Mouse (Mus musculus) cerebellum, adult 18-20 months (tissue): Measurements from ENCODE around the gene Ciita.

ENCODE experiments used
- DNase-seq, 2 experiments: peaks; one replicate each; pipeline ENCODE4 v3.0.0; 2021

Ciita gene

GRCm38 (mm10) chr16:10474956-10475355 lies 4.9 kb upstream of the Ciita start:
- DNase-seq, result no peak

- no peak for DNase-seq
These were observed 3.9 kb upstream of the Ciita start for GRCm38 (mm10) chr16:10475919-10476318.

DNA sequence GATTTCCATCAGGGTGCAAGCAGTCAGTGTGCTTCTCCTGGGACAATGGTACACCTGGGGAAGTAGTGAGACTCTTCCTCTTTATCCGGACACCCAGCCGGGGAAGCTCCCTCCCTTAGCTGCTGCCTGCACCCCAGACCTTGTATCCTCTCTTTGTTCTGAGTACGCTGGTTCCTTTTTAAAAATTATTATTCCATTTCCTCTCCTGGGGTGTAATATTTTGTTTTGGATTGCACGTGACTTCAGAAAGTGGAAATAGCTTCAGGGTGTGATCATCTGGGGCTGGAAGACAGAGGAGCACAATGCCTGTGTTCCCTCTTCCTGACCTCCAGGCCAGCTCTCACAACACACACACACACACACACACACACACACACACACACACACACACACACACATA lies 2.5 kb downstream of the Ciita start:
- DNase-seq, result no peak

- no peak for DNase-seq
These were observed 7.1 kb downstream of the Ciita start for GRCm38 (mm10) chr16:10486993-10487392.

GRCm38 (mm10) chr16:10487895-10488493 lies 8.1 kb downstream of the Ciita start:
- DNase-seq, result no peak

- DNase-seq, result no peak
These were observed 9.1 kb downstream of the Ciita start for GRCm38 (mm10) chr16:10488769-10489481.

DNA sequence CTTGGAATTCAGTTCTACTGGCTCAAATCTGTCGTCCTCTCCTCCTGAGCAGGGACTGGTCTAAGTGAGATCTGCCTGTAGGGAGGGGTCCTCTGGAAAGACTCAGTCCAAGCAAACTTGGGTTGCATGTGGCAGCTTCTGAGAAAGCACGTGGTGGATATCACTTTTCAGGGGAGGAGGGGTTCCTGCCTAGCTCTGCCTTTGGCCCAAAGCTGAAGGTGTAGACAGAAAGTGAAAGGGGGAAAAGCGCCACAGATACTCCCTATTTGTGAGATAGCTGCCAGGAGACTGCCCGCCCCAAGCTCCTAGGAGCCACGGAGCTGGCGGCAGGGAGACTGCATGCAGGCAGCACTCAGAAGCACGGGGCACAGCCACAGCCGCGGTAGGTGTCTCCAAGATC lies 9.6 kb downstream of the Ciita start:
- DNase-seq, result no peak

DNA sequence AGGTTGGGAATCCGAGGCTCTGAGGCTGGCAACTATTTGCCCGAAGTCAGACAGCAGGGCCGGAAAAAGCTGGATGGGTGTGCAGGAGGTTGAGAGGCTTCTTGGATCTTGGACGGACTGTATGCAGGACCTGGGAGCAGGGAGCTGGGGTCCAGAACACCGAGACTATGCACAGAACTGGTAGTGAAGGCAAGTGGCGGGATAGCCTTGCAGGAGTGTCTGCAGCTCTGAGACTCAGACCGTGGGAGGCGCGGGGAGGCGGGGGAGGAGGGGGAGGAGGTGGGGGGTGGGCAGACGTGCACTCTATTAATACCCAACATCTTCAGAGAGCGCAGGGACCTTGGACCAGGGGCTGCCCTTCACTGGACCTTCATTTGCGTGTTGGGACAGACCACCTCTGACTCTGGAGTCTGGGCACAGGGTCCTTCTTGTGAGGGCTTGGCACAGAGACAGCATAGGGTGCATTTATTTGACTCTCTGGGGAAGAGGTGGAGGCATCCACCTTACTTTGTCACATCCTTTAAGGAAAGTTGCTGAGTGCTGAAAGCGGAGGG lies 10.1 kb downstream of the Ciita start:
- DNase-seq, result no peak

DNA sequence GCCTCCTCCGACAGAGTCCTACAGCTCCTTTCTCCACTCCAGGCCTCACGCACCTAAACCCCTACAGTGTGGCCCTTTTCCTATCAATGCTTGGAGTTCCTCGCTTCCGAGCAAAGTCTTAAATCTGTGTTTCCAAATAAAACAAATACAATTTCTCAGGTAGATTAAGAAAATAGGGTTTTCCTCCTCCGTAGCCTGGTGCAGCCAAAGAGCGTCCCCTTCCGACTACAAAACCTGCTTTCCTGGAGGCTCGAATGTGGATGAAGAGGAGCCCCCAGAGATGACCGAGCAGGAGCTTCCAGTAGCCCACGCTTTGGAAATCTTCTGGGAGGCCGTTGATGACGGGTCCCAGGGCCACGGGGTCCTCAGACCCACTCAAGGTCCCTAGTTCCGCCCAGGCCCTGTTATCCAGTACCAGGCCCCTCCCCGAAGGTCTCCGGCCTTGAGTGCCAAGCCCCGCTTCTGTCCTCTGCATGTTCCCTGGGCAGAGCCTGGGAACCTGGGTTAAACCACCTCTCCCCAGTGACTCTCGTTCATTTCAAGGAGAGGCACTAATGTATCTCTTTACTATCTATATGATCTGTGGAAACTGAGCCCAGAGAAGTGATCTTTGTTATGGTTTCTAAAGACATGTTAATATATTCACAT lies 10.8 kb downstream of the Ciita start:
- no peak for DNase-seq

GRCm38 (mm10) chr16:10491716-10492115 lies 11.9 kb downstream of the Ciita start:
- DNase-seq, result no peak

DNA sequence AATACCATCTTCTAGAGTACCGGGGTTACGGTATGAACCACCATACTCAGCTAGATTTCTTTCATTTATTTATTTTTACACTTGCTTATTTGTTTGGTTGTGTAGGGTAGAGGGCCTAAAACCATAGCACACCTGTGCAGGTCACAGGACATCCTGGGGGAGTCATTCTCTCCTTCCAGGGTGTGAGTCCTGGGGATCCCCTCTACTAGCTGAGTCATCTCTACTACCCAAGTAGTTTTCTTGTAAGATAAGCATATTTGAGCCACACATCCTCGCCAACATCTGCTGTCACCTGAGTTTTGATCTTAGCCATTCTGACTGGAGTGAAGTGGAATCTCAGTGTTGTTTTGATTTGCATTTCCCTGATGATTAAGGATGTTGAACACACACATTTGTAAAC lies 12.7 kb downstream of the Ciita start:
- no peak for DNase-seq

DNA sequence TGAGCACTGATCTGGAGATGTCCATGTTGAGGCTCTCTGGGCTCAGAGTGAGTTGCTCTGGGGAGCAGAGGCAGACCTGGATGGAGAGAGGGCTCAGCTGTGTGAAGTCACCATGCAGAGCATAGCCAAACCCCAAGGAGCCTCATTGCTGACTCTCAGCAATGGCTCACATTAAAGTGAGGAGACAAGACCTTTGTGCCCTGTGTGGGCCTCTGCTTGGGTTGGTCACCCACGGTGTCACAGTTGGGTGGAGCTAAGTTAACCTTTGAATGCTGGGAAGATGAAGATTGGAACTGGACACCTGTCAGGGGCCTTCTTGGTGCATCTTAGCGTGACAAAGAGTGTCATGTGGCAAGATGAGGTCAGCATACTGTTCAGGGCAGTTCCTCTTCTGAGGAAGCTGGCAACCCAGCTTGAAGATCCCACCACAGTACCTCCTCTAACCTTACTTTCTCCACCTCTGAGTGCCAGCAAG lies 16.0 kb downstream of the Ciita start:
- no peak for DNase-seq

DNA sequence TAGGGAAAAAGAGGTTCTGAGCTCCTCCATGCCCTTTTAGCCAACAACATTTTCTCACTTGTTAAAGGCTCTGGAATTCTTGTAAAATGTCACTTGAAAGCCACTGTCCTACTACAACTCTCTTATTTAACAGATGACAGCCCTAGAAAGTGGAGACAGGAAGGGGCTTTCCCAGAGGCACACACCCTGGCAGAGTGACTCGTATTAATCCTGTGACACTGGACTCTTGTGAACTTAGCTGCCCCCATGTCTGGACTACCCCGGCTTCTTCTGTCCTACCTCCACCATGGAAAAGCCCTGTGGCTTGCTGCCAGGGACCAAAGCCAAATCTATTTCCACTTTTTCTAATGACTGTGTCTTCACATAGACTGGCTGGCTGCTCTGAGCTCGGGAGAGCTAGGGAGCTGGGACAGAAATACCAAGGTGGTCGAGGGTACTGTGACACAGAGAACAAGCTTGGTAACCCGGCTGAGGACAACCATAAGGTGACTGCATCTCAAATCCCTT lies 18.3 kb downstream of the Ciita start:
- DNase-seq, result no peak

GRCm38 (mm10) chr16:10499122-10499521 lies 19.3 kb downstream of the Ciita start:
- no peak for DNase-seq

- DNase-seq, result no peak
These were observed 22.0 kb downstream of the Ciita start for GRCm38 (mm10) chr16:10501865-10502264.

DNA sequence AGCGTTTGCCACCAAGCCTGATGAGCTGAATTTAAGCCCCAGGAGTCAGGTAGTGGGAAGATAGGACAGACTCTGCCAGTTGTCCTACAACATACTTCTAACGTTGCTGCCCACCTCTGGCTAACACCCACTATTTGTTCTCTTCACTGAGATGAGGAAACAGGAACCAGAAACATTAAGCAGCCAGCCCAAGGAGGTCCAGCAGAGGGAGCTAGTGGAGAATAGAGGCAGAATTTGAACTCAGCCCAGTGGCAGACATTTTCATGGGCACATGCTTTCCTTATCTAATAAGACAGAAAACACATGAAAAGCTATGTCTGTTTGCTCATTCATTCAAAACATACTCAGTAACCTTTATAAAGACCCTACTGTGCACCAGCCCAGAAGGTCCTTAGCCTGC lies 23.2 kb downstream of the Ciita start:
- no peak for DNase-seq

GRCm38 (mm10) chr16:10507445-10507844 lies 27.6 kb downstream of the Ciita start:
- no peak for DNase-seq

DNA sequence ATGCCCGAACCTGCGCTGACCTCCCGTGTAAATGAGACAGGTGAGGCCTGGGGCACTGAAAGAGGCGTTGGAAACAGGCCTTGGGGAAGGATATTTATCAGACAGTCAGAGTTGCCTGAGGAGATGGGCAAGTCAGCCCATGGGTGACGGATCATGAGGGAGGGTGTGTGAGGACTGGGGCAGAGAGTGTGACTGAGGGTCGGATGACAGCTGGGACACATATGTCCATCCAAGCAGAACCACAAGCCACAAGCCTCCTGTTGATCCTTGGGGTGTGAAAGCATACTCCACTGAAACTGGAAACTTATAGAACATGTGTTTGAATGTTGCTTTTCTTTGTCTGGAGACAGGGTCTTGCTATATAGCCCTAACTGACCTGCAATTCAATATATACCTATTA lies 28.8 kb downstream of the Ciita start:
- DNase-seq, result no peak

DNA sequence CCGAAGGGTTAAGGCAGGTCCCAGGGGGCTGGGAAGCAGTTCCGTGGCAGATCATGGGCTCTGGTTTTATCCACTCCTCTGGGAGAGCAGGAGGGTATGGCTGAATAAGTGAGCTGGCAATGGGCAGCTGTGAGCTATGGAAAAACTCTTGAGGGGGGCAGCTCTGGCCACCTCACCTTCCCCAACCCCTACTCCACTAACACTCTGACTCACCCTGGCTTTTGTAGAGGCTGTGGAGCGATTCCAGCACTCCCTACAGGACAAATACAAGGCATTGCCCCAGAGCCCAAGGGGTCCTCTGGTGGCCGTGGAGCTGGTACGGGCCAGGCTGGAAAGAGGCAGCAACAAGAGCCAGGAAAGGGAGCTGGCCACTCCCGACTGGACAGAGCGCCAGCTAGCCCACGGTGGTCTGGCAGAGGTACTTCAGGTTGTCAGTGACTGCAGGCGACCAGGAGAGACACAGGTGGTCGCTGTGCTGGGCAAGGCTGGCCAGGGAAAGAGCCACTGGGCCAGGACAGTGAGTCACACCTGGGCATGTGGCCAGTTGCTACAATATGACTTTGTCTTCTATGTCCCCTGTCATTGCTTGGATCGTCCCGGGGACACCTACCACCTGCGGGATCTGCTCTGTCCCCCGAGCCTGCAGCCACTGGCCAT lies 30.7 kb downstream of the Ciita start:
- peak; percentile 86 to 90 for DNase-seq

DNA sequence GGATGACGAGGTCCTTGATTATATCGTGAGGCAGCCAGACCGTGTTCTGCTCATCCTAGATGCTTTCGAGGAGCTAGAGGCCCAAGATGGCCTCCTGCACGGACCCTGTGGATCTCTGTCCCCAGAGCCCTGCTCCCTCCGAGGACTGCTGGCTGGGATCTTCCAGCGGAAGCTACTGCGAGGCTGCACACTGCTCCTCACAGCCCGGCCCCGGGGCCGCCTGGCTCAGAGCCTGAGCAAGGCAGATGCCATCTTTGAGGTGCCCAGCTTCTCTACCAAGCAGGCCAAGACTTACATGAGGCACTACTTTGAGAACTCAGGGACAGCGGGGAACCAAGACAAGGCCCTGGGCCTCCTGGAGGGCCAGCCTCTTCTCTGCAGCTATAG lies 31.3 kb downstream of the Ciita start:
- DNase-seq, result peak; percentile 61 to 69

- DNase-seq, result no peak
These were observed 36.2 kb downstream of the Ciita start for GRCm38 (mm10) chr16:10515953-10516572.

DNA sequence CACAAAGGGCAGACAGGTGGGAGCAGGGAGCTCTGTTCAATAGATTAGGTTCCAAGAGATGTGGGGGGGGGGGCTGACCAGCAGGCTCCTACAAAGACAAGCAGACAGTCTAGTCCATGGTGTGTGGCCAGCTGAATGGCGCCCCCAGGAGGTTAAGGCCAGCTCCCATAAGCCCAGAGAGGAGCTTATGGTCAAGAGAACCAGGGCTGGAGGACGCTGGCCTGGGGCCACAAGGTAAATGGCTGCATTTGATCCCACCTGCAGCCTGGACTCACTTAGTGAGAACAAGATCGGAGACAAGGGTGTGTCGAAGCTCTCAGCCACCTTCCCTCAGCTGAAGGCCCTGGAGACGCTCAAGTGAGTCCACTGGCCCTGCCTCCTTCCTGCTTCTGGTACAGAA lies 38.2 kb downstream of the Ciita start:
- no peak for DNase-seq
